Mouse (Mus musculus) bone marrow, adult 2 months (tissue): Measurements from ENCODE around the gene Glmn. TPM values are rescaled to one million over a fixed set of nuclear protein-coding genes. Genes with fewer than 3 reads are reported as not detected.

ENCODE experiments used
- H3K27ac ChIP-seq: fragments of 200-500 bp; 2 replicates; pipeline ENCODE4 v1.5.1; 2012; ENCODE audit warnings: low read depth, mild to moderate bottlenecking, control low read depth, inconsistent platforms, low read length; ENCODE audit not compliant: control insufficient read depth, poor library complexity, insufficient read depth
- H3K4me1 ChIP-seq: fragments of 200-500 bp; 2 replicates; pipeline ENCODE4 v1.6.1; 2011; ENCODE audit warnings: low read length; ENCODE audit not compliant: control insufficient read depth, insufficient read depth
- H3K4me3 ChIP-seq: fragments of 200-500 bp; replicated peaks from 2 replicates; pipeline ENCODE3; 2011; ENCODE audit warnings: mild to moderate bottlenecking, low read depth, low read length, control low read depth; ENCODE audit not compliant: control insufficient read depth
- CTCF ChIP-seq: fragments of 200-500 bp; IDR thresholded peaks from 2 replicates; pipeline ENCODE4 v1.5.1; 2011; ENCODE audit warnings: low read length, control low read depth; ENCODE audit not compliant: control insufficient read depth, insufficient read depth
- POLR2A ChIP-seq: fragments of 200-500 bp; IDR thresholded peaks from 2 replicates; pipeline ENCODE4 v1.6.1; 2011; ENCODE audit warnings: low read depth, mild to moderate bottlenecking, control low read depth, low read length, borderline replicate concordance; ENCODE audit not compliant: control insufficient read depth
- WGBS: fragments of 180-500 bp; shearing (Covaris S2); methylation state at CpG from one replicate; pipeline ENCODE4 v1.1.7; 2018; 5-methylcytosine and 5-hydroxymethylcytosine counted together
- polyA plus RNA-seq: library from polyadenylated mRNA; stranded (reverse); fragments of >200 nt; gene quantifications from 2 replicates; pipeline ENCODE4 v1.2.4, GENCODE M21; 2011; ENCODE audit warnings: low replicate concordance; ENCODE audit not compliant: missing spikeins, insufficient read depth, insufficient read length

The Glmn gene
- polyA plus RNA-seq, 1 experiment: 4.6 TPM

DNA sequence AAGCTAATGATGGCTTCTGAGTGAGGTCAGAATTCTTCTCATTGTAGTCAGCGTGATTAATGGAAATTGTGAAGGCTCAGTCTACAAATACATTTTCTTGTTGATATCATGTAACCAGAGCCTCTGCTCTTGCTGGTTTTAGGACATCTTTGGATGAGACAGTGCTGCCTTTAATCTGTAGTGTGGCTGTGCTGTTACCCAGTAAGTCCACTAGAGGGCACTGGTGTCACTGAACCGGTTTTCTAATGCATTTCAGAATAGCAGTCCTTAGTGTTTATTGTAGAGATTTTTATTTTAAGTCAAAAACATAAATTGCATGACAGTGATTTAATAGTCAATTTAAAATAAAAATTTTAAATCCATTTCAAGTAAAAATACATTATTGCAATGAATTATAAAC is 13.5 kb upstream of the Glmn start:
- WGBS: 10% methylated on average over 2 of the region's 2 CpGs
- Histone ChIP-seq H3K27ac (no peak overlapping the region), H3K4me3 (no peak overlapping the region), H3K4me1 (no peaks in the 10 kb centered on the region)
- TF ChIP-seq POLR2A: no peak
- peak; percentile 50 for TF ChIP-seq CTCF

DNA sequence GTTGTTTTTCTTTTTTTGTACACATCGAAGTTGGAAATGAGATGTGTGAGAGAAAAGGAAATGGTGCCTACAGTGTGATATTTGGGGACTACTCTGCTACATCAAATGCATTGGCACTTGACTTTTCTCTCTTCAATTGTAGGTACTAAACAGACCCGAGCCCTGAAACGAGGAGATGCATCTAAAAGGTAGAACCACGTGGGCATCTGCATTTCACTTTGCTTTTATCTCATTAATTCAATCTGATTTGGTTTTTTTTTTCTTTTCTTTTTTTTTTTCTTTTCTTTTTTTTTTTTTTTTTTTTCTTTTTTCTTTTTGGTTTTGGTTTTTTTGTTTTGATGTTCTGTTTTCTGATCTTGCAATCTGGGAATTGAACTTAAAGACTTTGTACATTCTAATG is 692 bp upstream of the Glmn start:
- no peak for TF ChIP-seq CTCF
- TF ChIP-seq POLR2A: no peak
- Histone ChIP-seq H3K4me1 (no peaks in the 10 kb centered on the region; the same call in 1 of the 2 replicates), H3K4me3 (peak overlapping the region; percentile 18), H3K27ac (no peak overlapping the region)
- 12% methylated on average over 4 of the region's 4 CpGs for WGBS

DNA sequence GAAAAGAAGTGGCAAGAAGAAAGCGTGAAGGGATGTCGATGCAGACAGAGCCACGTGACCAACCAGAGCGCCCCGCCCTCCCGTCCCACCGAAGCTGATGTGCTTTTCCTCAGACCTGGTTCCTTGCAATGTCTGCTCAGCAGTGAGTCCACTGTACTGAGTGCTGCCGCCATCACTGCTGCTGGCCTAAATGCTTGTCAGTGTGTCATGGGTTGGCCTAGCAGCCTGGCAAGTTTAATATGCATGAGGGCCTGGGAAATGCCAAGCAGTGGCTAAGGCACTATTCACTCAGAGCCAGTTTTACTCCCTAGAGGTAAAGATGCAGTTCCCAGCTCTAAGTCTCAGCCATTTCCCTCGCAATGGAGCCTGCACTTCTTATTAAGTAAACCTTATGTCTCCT is 28.5 kb downstream of the Glmn start:
- 93% methylated on average over 9 of the region's 9 CpGs for WGBS
- TF ChIP-seq CTCF: no peak
- TF ChIP-seq POLR2A: no peak

DNA sequence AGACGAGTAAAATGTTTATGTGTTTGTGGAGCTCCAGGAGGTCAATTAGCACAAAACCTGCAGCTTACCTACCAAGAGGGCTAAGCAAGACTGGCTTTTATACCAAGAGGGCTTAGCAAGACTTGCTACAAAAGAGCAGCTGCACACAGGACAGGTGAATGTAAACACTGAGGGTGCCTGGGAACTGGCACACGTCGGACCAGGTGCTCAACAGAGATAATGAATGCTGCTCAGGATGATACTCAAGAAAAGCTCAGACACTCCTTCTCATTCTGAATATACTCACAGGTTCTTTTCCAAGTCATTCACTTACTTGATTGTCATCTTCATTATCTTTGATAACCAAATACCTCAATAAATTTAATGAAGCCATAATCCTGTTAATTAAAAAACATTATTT is 40.7 kb downstream of the Glmn start:
- Histone ChIP-seq H3K27ac (no peak overlapping the region), H3K4me1 (no peaks in the 10 kb centered on the region; the same call in 1 of the 2 replicates), H3K4me3 (no peak overlapping the region)
- WGBS: 84% methylated on average over 3 of the region's 3 CpGs
- TF ChIP-seq CTCF (no peak), POLR2A (no peak)

More for the DNA sequence above, 28.5 kb downstream of the Glmn start:
- Histone ChIP-seq H3K27ac (no peak overlapping the region), H3K4me1 (no peaks in the 10 kb centered on the region), H3K4me3 (no peak overlapping the region)

DNA sequence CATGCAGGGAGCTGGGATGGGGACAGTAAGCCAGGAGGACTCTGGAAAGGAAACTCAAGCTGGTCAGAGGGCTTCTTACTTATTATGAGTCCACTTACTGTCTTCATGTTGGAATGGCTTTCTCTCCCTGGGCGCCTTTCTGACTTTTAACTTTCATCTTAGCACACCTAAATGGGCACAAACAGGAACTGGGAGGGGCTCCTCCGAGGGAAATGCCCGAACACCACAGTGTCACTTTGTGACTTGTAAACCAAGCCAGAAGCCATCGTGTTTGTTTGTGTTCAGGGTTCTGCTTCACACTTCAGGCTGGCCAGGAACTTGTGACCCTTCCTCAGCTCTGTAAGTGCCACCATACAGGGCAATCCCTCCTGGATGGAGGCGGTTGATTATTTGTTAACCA is 43.4 kb downstream of the Glmn start:
- Histone ChIP-seq H3K27ac (no peak overlapping the region), H3K4me3 (no peak overlapping the region), H3K4me1 (no peaks in the 10 kb centered on the region; the same call in 1 of the 2 replicates)
- 72% methylated on average over 5 of the region's 5 CpGs for WGBS
- TF ChIP-seq POLR2A: no peak
- TF ChIP-seq CTCF: no peak

DNA sequence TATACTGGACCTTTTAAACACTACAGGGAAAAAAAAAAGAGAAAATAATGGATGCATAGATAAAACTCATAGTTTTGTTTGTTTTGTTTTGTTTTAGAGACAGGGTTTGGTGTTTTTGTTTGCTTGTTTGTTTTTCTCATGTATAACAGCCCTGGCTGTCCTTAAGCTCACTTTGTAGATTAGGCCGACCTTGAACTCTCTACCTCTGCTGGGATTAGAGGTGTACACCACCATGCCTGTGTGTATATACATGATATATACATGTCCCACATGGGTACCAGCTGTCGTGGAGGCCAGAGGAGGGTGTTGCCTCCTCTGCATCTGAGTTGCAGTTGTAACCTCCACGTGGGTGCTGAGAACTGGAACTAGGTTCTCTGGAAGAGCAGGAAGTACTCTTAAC is 49.2 kb downstream of the Glmn start:
- TF ChIP-seq POLR2A: no peak
- no peak for TF ChIP-seq CTCF
- 85% methylated on average over 3 of the region's 3 CpGs for WGBS
- Histone ChIP-seq H3K4me3 (no peak overlapping the region), H3K27ac (no peak overlapping the region), H3K4me1 (peaks cover 3% of the 10 kb centered on the region)

DNA sequence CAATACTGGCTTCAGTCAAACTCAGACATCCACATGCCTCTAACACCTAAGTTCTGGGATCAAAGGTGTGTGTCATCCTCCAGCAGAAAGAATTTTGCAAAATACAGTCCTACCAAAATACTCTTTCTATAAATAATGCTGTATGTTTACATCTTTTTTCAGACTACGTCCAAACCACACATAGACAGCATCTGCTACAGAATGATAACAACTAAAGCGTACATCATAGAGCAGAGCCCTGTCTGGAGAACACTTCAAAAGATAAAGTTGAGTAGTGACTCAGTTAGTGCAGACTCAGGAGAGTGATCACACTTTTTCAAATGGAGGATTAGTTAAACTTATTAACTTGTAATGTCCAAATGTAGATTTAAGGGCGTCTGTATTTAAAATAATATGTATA is 49.7 kb downstream of the Glmn start:
- Histone ChIP-seq H3K4me1 (peaks cover 3% of the 10 kb centered on the region), H3K27ac (no peak overlapping the region; the same call in 1 of the 2 replicates), H3K4me3 (no peak overlapping the region)
- WGBS: 67% methylated on average over 3 of the region's 3 CpGs
- TF ChIP-seq POLR2A: no peak
- TF ChIP-seq CTCF: no peak

DNA sequence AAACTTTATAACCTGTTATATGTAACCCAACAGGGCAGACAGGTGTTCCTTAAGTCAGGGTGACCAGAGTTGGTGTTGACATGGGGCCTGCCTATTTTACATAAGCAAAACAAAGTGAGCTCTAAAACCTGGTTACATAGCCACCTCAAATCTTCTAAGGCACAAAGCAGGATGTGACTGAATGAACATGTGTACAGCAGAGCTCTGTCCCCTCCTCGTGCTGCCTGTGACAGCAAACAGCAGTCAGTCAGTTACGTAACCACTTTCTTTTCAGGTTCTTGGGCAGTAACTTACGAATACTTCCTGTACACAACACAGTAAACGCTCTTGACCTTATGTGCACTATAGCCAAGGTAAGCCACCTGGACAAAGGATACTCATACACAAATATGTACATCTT is 51.8 kb downstream of the Glmn start:
- no peak overlapping the region for H3K27ac ChIP-seq
- no peak overlapping the region for H3K4me3 ChIP-seq
- WGBS: 15% methylated on average over 4 of the region's 4 CpGs
- H3K4me1 ChIP-seq: peaks cover 3% of the 10 kb centered on the region
- TF ChIP-seq CTCF: no peak
- no peak for TF ChIP-seq POLR2A

DNA sequence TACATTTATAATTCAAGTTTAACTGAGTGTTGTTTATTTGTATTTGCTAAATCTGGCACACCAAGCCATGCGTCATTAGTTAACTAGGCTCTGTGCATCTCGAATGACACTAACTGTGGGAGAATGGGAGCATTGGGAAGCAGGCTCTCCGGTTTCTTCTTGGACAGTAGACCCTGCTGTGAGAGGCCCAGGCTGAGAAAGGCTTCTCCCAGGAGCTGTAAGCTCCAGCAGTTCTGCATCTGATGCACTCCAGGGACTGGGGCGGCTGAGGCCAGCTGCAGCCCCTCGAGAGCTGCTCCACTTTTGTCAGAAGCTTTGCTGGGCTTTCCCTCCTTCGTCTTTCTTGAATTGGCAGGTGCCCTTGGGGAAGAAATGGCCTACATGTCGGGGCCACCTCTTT is 56.0 kb downstream of the Glmn start:
- no peak overlapping the region for H3K27ac ChIP-seq
- peaks cover 1% of the 10 kb centered on the region for H3K4me1 ChIP-seq
- no peak overlapping the region for H3K4me3 ChIP-seq
- WGBS: 83% methylated on average over 7 of the region's 7 CpGs
- TF ChIP-seq CTCF: no peak
